Mouse (Mus musculus) stomach, postnatal 0 days (tissue): ENCODE results near the gene Pola2. TPM values are rescaled to one million over a fixed set of nuclear protein-coding genes. Genes with fewer than 3 reads are reported as not detected.
A peak's percentile ranks its signal among the peaks of the same experiment; 100 is the strongest.

Experiments
- ATAC-seq: fragments of 200-750 bp; cut with Nextera tagmentation; 2 replicates; pipeline ENCODE4 v1.8.0; 2017; ENCODE audit not compliant: low FRiP score, low TSS enrichment
- DNase-seq: peaks from one replicate; pipeline ENCODE4 v3.0.0-alpha.2; 2016; ENCODE audit warnings: low spot score
- H3K27ac ChIP-seq: fragments of 300-500 bp; sonication (generic); replicated peaks from 2 replicates; pipeline ENCODE4 v1.5.1; 2014; ENCODE audit warnings: mild to moderate bottlenecking, control low read depth
- H3K27me3 ChIP-seq: fragments of 300-500 bp; sonication (generic); 2 replicates; pipeline ENCODE4 v1.6.1; 2014; ENCODE audit warnings: low read length; ENCODE audit not compliant: control insufficient read depth, insufficient read depth
- H3K36me3 ChIP-seq: fragments of 300-500 bp; sonication (generic); 2 replicates; pipeline ENCODE4 v1.6.1; 2014; ENCODE audit warnings: low read length, mixed read lengths; ENCODE audit not compliant: control insufficient read depth, insufficient read depth
- H3K4me1 ChIP-seq: fragments of 300-500 bp; sonication (generic); replicated peaks from 2 replicates; pipeline ENCODE4 v1.6.1; 2014; ENCODE audit warnings: antibody characterized with exemption; ENCODE audit not compliant: control insufficient read depth, insufficient read depth
- H3K4me2 ChIP-seq: fragments of 300-500 bp; sonication (generic); replicated peaks from 2 replicates; pipeline ENCODE4 v1.6.1; 2014; ENCODE audit warnings: low read depth, mild to moderate bottlenecking, control low read depth, moderate library complexity
- H3K4me3 ChIP-seq: fragments of 300-500 bp; sonication (generic); 2 replicates; pipeline ENCODE4 v1.5.1; 2014; ENCODE audit warnings: low read depth, low read length, control low read depth
- H3K9ac ChIP-seq: fragments of 300-500 bp; sonication (generic); 2 replicates; pipeline ENCODE4 v1.6.1; 2014; ENCODE audit warnings: mild to moderate bottlenecking, low read length, control low read depth, mixed read lengths
- H3K9me3 ChIP-seq: fragments of 300-500 bp; sonication (generic); 2 replicates; pipeline ENCODE4 v1.6.1; 2016; ENCODE audit warnings: low read length; ENCODE audit not compliant: control insufficient read depth
- CTCF ChIP-seq: IDR thresholded peaks from 2 replicates; pipeline ENCODE4 v1.5.1; 2016; ENCODE audit warnings: antibody characterized with exemption, low read depth, mild to moderate bottlenecking, moderate library complexity
- EP300 ChIP-seq: optimal IDR thresholded peaks from 2 replicates; pipeline ENCODE3; 2016; ENCODE audit warnings: antibody characterized with exemption
- WGBS: fragments of 180-500 bp; shearing (Covaris S2); extraction: QIAGEN DNeasy Blood & Tissue Kit; methylation state at CpG from one replicate; pipeline ENCODE4 v1.1.7; 2014; 5-methylcytosine and 5-hydroxymethylcytosine counted together
- polyA plus RNA-seq: library from polyadenylated mRNA; unstranded; fragments of >200 nt; fragmentation: Nextera tagmentation; extraction: Ambion mirVana; gene quantifications from 2 replicates; pipeline ENCODE4 v1.2.1, GENCODE M21; 2015

Gene Pola2
- polyA plus RNA-seq, 1 experiment from 2014 or later, result 21.2 TPM

GRCm38 (mm10) chr19:5940173-5940572 is 23.8 kb downstream of the Pola2 start:
- TF ChIP-seq CTCF (no peak), EP300 (no peak)
- H3K4me2 ChIP-seq, result no peak overlapping the region
- 31% methylated on average over 4 of the region's 4 CpGs for WGBS
- no peaks in the 10 kb centered on the region for H3K9me3 ChIP-seq
- H3K9ac ChIP-seq, result no peak overlapping the region
- H3K27me3 ChIP-seq, result no peaks in the 10 kb centered on the region
- peak; percentile 51 for DNase-seq
- no peak overlapping the region for H3K4me3 ChIP-seq
- peak overlapping the region; percentile 70 for H3K27ac ChIP-seq
- peaks cover 19% of the 10 kb centered on the region for H3K4me1 ChIP-seq
- ATAC-seq, result no peak
- H3K36me3 ChIP-seq, result no peaks in the 10 kb centered on the region; the same call in 1 of the 2 replicates

- no peak for ATAC-seq
- no peaks in the 10 kb centered on the region for H3K9me3 ChIP-seq
- H3K4me1 ChIP-seq, result peaks cover 18% of the 10 kb centered on the region
- peak overlapping the region; percentile 70 for H3K27ac ChIP-seq
- no peak overlapping the region for H3K4me2 ChIP-seq
- no peaks in the 10 kb centered on the region for H3K27me3 ChIP-seq
- no peaks in the 10 kb centered on the region; the same call in 1 of the 2 replicates for H3K36me3 ChIP-seq
- H3K4me3 ChIP-seq, result no peak overlapping the region
- DNase-seq, result no peak
- TF ChIP-seq EP300 (no peak), CTCF (no peak)
- no peak overlapping the region for H3K9ac ChIP-seq
- 81% methylated on average over 5 of the region's 5 CpGs for whole genome bisulfite sequencing
Observed at GRCm38 (mm10) chr19:5939715-5940114, 24.3 kb downstream of the Pola2 start.

- TF ChIP-seq EP300, result no peak
- no peak for TF ChIP-seq CTCF
- Histone ChIP-seq H3K4me1 (peaks cover 18% of the 10 kb centered on the region), H3K27ac (no peak overlapping the region), H3K9ac (no peak overlapping the region), H3K4me3 (no peak overlapping the region), H3K36me3 (no peaks in the 10 kb centered on the region; the same call in 1 of the 2 replicates), H3K27me3 (no peaks in the 10 kb centered on the region), H3K4me2 (no peak overlapping the region), H3K9me3 (no peaks in the 10 kb centered on the region)
- WGBS, result 73% methylated on average over 6 of the region's 6 CpGs
- DNase-seq (no peak), ATAC-seq (no peak)
Observed at GRCm38 (mm10) chr19:5938516-5938915, 25.5 kb downstream of the Pola2 start.

- no peak overlapping the region for H3K9ac ChIP-seq
- no peaks in the 10 kb centered on the region for H3K27me3 ChIP-seq
- DNase-seq (no peak), ATAC-seq (no peak)
- H3K27ac ChIP-seq, result peak overlapping the region; percentile 40; the same call in 1 of the 2 replicates
- WGBS, result 22% methylated on average over 14 of the region's 14 CpGs
- H3K4me2 ChIP-seq, result 0 out of 2 replicates have a peak overlapping the region, but pooled peaks have one; percentile 15
- H3K4me3 ChIP-seq, result no peak overlapping the region
- peaks cover 18% of the 10 kb centered on the region for H3K4me1 ChIP-seq
- no peaks in the 10 kb centered on the region for H3K9me3 ChIP-seq
- no peaks in the 10 kb centered on the region; the same call in 1 of the 2 replicates for H3K36me3 ChIP-seq
- TF ChIP-seq CTCF, result no peak
- TF ChIP-seq EP300, result no peak
Observed at GRCm38 (mm10) chr19:5937836-5938406, 26.1 kb downstream of the Pola2 start.

- H3K27me3 ChIP-seq, result no peaks in the 10 kb centered on the region
- peaks cover 18% of the 10 kb centered on the region for H3K4me1 ChIP-seq
- H3K36me3 ChIP-seq, result no peaks in the 10 kb centered on the region; the same call in 1 of the 2 replicates
- H3K27ac ChIP-seq, result no peak overlapping the region; the same call in 1 of the 2 replicates
- ATAC-seq, result no peak
- no peak overlapping the region for H3K4me3 ChIP-seq
- TF ChIP-seq CTCF (no peak), EP300 (no peak)
- no peaks in the 10 kb centered on the region for H3K9me3 ChIP-seq
- no peak for DNase-seq
- WGBS, result 63% methylated on average over 20 of the region's 21 CpGs
- no peak overlapping the region for H3K4me2 ChIP-seq
- no peak overlapping the region for H3K9ac ChIP-seq
Observed at GRCm38 (mm10) chr19:5937095-5937835, 26.7 kb downstream of the Pola2 start.

GRCm38 (mm10) chr19:5935691-5936090 is 28.3 kb downstream of the Pola2 start:
- Histone ChIP-seq H3K27me3 (no peaks in the 10 kb centered on the region), H3K36me3 (no peaks in the 10 kb centered on the region), H3K27ac (peak overlapping the region; percentile 82), H3K9me3 (no peaks in the 10 kb centered on the region), H3K9ac (no peak overlapping the region), H3K4me2 (no peak overlapping the region), H3K4me3 (no peak overlapping the region), H3K4me1 (peaks cover 18% of the 10 kb centered on the region)
- DNase-seq (no peak), ATAC-seq (peak; percentile 31; the same call in 1 of the 2 replicates)
- WGBS, result 40% methylated on average over 5 of the region's 5 CpGs
- TF ChIP-seq CTCF (no peak), EP300 (no peak)
